Mouse (Mus musculus) bone marrow macrophage, adult 2 months (primary cell): Measurements from ENCODE around the gene Socs5.

Experiments
- CTCF ChIP-seq: IDR thresholded peaks from 2 replicates; pipeline ENCODE4 v1.5.1; 2012; ENCODE audit warnings: low read depth, mild to moderate bottlenecking, low read length, moderate library complexity
- POLR2A ChIP-seq: IDR thresholded peaks from 2 replicates; pipeline ENCODE4 v1.6.1; 2012; ENCODE audit warnings: mild to moderate bottlenecking, low read depth, low read length, borderline replicate concordance

- no peak for TF ChIP-seq CTCF
- TF ChIP-seq POLR2A: no peak
These were observed 4.8 kb upstream of the Socs5 start for GRCm38 (mm10) chr17:87102636-87103035.
